Mouse (Mus musculus) urinary bladder, postnatal 14 days (tissue): ENCODE measurements at regions not wholly inside any gene's neighbourhood (a gene's known extent, or its start where the extent isn't known, plus 50 kb on each side); places are given as distances from the start of the nearest gene placed in this dataset.
"Not testable (repeated sequence)": the region's sequence is repeated elsewhere in the genome, so short reads cannot be mapped to it uniquely, and the experiment has no call there.

Experiments
- DNase-seq: peaks from one replicate; pipeline ENCODE4 v3.0.0; 2021; ENCODE audit warnings: low spot score

GRCm38 (mm10) chr3:8310379-8311128 lies 1299.3 kb downstream of the Zfp704 start:
- DNase-seq = no peak

- DNase-seq = no peak
These were observed 1302.6 kb downstream of the Zfp704 start for GRCm38 (mm10) chr3:8307296-8307695.

GRCm38 (mm10) chr3:8304784-8305183 lies 1305.1 kb downstream of the Zfp704 start:
- no peak for DNase-seq

- DNase-seq = no peak
These were observed 1316.8 kb downstream of the Zfp704 start for GRCm38 (mm10) chr3:8293036-8293435.

- DNase-seq = no peak
These were observed 1320.3 kb downstream of the Zfp704 start for GRCm38 (mm10) chr3:8289558-8289957.

- DNase-seq = no peak
These were observed 1321.4 kb downstream of the Zfp704 start for GRCm38 (mm10) chr3:8288437-8288836.

- DNase-seq = no peak
These were observed 1325.0 kb downstream of the Zfp704 start for GRCm38 (mm10) chr3:8284655-8285428.

GRCm38 (mm10) chr3:8282411-8282810 lies 1327.5 kb downstream of the Zfp704 start:
- DNase-seq = no peak

- no peak for DNase-seq
These were observed 1333.2 kb downstream of the Zfp704 start for GRCm38 (mm10) chr3:8276661-8277060.

- DNase-seq = no peak
These were observed 1339.0 kb downstream of the Zfp704 start for GRCm38 (mm10) chr3:8270935-8271298.

- DNase-seq = no peak
These were observed 1339.6 kb downstream of the Zfp704 start for GRCm38 (mm10) chr3:8270009-8270934.

GRCm38 (mm10) chr3:8265783-8266182 lies 1344.1 kb downstream of the Zfp704 start:
- peak; percentile 24 for DNase-seq

- DNase-seq = no peak
These were observed 1345.4 kb downstream of the Zfp704 start for GRCm38 (mm10) chr3:8264366-8265033.

- DNase-seq = no peak
These were observed 1352.6 kb downstream of the Zfp704 start for GRCm38 (mm10) chr3:8257293-8257692.

- no peak for DNase-seq
These were observed 1357.6 kb downstream of the Zfp704 start for GRCm38 (mm10) chr3:8252311-8252710.

- DNase-seq = no peak
These were observed 1361.0 kb downstream of the Zfp704 start for GRCm38 (mm10) chr3:8248911-8249310.

- DNase-seq = peak; percentile 40
These were observed 1364.1 kb downstream of the Zfp704 start for GRCm38 (mm10) chr3:8245822-8246221.

GRCm38 (mm10) chr3:8245195-8245789 lies 1364.6 kb downstream of the Zfp704 start:
- peak; percentile 36 for DNase-seq

GRCm38 (mm10) chr3:8244526-8245194 lies 1365.2 kb downstream of the Zfp704 start:
- not testable (repeated sequence) for DNase-seq

GRCm38 (mm10) chr3:8206623-8207404 lies 1403.1 kb downstream of the Zfp704 start:
- DNase-seq = no peak
